Mouse (Mus musculus): Measurements from ENCODE around the gene Kcng3. TPM values are rescaled to one million over a fixed set of nuclear protein-coding genes. Genes with fewer than 3 reads are reported as not detected.

Kcng3 gene
- polyA plus RNA-seq, 1 experiment = 0.25 TPM

DNA sequence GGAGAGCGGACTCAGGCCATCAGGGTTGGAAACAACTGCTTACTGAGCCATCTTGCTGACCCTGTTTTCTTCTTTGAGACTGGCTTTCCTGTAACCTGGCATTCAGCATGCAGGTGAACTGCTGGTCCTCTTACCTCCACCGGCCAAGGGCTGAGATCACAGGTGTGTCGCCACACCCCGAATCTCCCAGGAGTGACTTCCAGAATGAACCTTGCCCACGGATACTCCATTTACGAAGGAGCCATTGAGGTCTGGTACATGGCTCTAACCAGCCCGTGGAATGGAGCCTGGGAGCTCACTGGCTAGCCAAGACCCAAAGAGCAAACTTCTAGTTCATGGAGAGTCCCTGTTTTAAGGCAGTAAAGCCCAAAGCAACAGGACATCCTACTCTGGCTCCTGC lies 15.7 kb upstream of the Kcng3 start:
- Histone ChIP-seq H3K4me3 (ENCODE audit: low read depth, low read length) (no peak overlapping the region), H3K36me3 (ENCODE audit: control insufficient read depth, insufficient read depth, low read length) (no peaks in the 10 kb centered on the region), H3K27ac (ENCODE audit: insufficient read depth, low read depth, low read length) (peak overlapping the region; percentile 54), H3K4me1 (ENCODE audit: control insufficient read depth, insufficient read depth, insufficient read length, low read length) (peaks cover 36% of the 10 kb centered on the region), H3K27me3 (ENCODE audit: control insufficient read depth, insufficient read depth, low read length) (no peaks in the 10 kb centered on the region)
- WGBS = 42% methylated on average over 7 of the region's 7 CpGs
- TF ChIP-seq CTCF (IDR thresholded peaks at IDR 0.05; ENCODE audit: extremely low read depth, insufficient read length, insufficient replicate concordance, low read depth, low read length) (no peak), POLR2A (IDR thresholded peaks at IDR 0.05; ENCODE audit: low read depth, low read length) (no peak)

DNA sequence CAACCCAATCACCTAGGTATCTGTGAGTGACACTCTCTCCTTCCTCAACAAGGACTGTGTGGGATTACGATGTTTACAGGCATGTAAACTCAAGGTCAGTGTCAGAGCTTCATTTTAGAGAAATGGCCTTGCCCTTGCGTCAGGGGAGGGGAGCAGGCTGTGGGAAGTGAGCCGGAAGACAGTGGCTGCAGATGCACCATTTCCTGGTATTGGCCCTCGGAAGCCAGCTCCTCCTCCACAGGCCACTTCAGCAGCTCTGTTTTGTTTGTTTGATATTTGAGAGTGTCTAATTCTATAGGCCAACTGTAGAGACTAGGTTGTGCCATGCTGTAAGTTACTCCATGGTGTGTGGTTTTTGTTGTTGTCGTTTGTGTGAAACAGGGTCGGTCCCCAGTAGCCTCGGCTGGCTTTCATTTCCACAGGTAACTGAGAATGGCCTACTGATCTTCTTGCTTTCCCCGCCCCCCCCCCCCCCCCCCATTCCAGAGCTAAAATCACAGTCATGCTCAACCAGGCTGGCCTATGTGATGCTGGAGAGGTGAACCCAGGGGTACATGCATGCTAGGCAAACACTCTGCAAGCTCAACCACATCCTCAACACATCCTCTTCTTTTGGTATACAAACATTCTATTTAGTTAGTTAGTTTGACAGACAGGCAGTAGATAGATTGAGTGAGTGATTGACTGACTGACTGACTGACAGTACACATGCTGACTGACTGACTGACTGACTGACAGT lies 14.9 kb upstream of the Kcng3 start:
- Histone ChIP-seq H3K4me3 (ENCODE audit: low read depth, low read length) (no peak overlapping the region), H3K36me3 (ENCODE audit: control insufficient read depth, insufficient read depth, low read length) (no peaks in the 10 kb centered on the region), H3K4me1 (ENCODE audit: control insufficient read depth, insufficient read depth, insufficient read length, low read length) (peaks cover 31% of the 10 kb centered on the region), H3K27ac (ENCODE audit: insufficient read depth, low read depth, low read length) (peak overlapping the region; percentile 54), H3K27me3 (ENCODE audit: control insufficient read depth, insufficient read depth, low read length) (no peaks in the 10 kb centered on the region)
- 72% methylated on average over 8 of the region's 8 CpGs for WGBS
- no peak for TF ChIP-seq POLR2A (IDR thresholded peaks at IDR 0.05; ENCODE audit: low read depth, low read length)
- TF ChIP-seq CTCF (IDR thresholded peaks at IDR 0.05; ENCODE audit: extremely low read depth, insufficient read length, insufficient replicate concordance, low read depth, low read length) = no peak

DNA sequence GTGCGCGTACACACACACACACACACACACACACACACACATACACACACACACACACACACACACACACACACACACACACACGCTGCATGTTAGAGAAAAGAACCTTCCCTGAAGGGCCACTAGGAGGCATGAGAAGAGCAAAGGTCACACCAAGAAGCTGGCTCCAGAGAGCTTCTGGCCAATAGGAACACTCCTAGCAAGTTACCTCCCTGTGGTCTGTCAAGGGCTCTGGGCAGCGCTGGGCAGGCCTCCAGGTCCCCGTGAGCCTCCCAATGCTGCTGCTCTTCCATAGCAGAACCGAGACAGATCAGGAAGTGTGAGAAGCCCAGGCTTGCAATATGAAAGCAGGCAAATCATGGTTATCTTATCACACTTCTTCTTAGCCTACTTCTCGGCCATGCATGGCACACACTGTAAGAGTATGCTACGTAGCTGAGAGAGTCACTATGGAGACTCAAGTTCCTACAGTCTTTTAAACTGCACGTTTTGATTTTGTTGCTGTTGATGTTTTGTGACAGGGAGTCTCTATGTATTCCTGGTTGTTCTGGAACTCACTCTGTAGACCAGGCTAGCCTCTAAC lies 13.6 kb upstream of the Kcng3 start:
- TF ChIP-seq POLR2A (IDR thresholded peaks at IDR 0.05; ENCODE audit: low read depth, low read length) = no peak
- peak; percentile 60; the same call in 1 of the 2 replicates for TF ChIP-seq CTCF (IDR thresholded peaks at IDR 0.05; ENCODE audit: extremely low read depth, insufficient read length, insufficient replicate concordance, low read depth, low read length)
- 18% methylated on average over 9 of the region's 9 CpGs for WGBS
- Histone ChIP-seq H3K36me3 (ENCODE audit: control insufficient read depth, insufficient read depth, low read length) (no peaks in the 10 kb centered on the region), H3K4me1 (ENCODE audit: control insufficient read depth, insufficient read depth, insufficient read length, low read length) (peaks cover 24% of the 10 kb centered on the region), H3K27me3 (ENCODE audit: control insufficient read depth, insufficient read depth, low read length) (no peaks in the 10 kb centered on the region), H3K27ac (ENCODE audit: insufficient read depth, low read depth, low read length) (peak overlapping the region; percentile 35), H3K4me3 (ENCODE audit: low read depth, low read length) (no peak overlapping the region)

DNA sequence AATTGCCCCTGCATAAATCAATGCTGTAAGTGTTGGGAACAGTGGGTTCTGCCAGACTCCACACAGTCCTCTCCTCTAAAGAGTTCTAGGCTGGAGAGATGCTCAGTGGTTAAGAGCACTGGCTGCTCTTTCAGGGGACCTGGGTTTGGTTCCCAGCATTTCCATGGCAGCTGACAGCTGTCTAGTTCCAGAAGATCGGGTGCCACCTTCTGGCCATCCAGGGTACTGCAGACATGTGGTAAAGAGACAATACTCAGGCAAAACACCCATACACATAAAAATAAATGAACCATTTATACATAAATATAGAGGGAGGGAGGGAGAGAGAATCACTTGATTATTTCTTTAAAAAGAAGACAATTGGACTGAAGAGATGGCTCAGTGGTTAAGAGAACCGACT lies 5.7 kb upstream of the Kcng3 start:
- no peaks in the 10 kb centered on the region for H3K36me3 ChIP-seq (ENCODE audit: control insufficient read depth, insufficient read depth, low read length)
- peaks cover 5% of the 10 kb centered on the region; the same call in 1 of the 2 replicates for H3K27me3 ChIP-seq (ENCODE audit: control insufficient read depth, insufficient read depth, low read length)
- peak; percentile 64; the same call in 1 of the 2 replicates for TF ChIP-seq CTCF (IDR thresholded peaks at IDR 0.05; ENCODE audit: extremely low read depth, insufficient read length, insufficient replicate concordance, low read depth, low read length)
- TF ChIP-seq POLR2A (IDR thresholded peaks at IDR 0.05; ENCODE audit: low read depth, low read length) = no peak
- 65% methylated on average over 2 of the region's 2 CpGs for WGBS
- H3K27ac ChIP-seq (ENCODE audit: insufficient read depth, low read depth, low read length) = no peak overlapping the region
- H3K4me1 ChIP-seq (ENCODE audit: control insufficient read depth, insufficient read depth, insufficient read length, low read length) = peaks cover under 1% of the 10 kb centered on the region; the same call in 1 of the 2 replicates
- no peak overlapping the region for H3K4me3 ChIP-seq (ENCODE audit: low read depth, low read length)

DNA sequence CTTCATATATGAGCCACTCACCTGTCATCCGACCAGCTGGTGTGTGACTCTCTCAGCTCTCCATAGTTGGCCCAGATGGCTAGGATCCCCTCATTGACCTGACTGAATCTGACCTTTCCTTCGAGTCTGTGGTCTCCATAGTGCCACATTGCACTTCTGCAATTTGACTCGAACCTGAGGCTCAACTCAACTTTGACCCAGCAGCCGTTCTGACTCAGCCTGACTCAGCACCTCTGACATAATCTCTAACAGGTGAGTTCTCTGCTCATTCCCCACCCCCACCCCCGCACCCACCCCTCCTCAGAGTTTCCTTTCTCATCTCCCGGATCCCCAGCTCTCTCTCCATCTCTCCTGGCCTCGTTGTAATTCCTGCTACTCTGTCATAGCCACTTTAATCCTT lies 4.7 kb upstream of the Kcng3 start:
- H3K27ac ChIP-seq (ENCODE audit: insufficient read depth, low read depth, low read length) = no peak overlapping the region
- H3K4me3 ChIP-seq (ENCODE audit: low read depth, low read length) = no peak overlapping the region
- peaks cover 5% of the 10 kb centered on the region; the same call in 1 of the 2 replicates for H3K4me1 ChIP-seq (ENCODE audit: control insufficient read depth, insufficient read depth, insufficient read length, low read length)
- WGBS = 66% methylated on average over 7 of the region's 7 CpGs
- H3K27me3 ChIP-seq (ENCODE audit: control insufficient read depth, insufficient read depth, low read length) = peaks cover 15% of the 10 kb centered on the region
- H3K36me3 ChIP-seq (ENCODE audit: control insufficient read depth, insufficient read depth, low read length) = no peaks in the 10 kb centered on the region
- TF ChIP-seq CTCF (IDR thresholded peaks at IDR 0.05; ENCODE audit: extremely low read depth, insufficient read length, insufficient replicate concordance, low read depth, low read length) (no peak), POLR2A (IDR thresholded peaks at IDR 0.05; ENCODE audit: low read depth, low read length) (no peak)

DNA sequence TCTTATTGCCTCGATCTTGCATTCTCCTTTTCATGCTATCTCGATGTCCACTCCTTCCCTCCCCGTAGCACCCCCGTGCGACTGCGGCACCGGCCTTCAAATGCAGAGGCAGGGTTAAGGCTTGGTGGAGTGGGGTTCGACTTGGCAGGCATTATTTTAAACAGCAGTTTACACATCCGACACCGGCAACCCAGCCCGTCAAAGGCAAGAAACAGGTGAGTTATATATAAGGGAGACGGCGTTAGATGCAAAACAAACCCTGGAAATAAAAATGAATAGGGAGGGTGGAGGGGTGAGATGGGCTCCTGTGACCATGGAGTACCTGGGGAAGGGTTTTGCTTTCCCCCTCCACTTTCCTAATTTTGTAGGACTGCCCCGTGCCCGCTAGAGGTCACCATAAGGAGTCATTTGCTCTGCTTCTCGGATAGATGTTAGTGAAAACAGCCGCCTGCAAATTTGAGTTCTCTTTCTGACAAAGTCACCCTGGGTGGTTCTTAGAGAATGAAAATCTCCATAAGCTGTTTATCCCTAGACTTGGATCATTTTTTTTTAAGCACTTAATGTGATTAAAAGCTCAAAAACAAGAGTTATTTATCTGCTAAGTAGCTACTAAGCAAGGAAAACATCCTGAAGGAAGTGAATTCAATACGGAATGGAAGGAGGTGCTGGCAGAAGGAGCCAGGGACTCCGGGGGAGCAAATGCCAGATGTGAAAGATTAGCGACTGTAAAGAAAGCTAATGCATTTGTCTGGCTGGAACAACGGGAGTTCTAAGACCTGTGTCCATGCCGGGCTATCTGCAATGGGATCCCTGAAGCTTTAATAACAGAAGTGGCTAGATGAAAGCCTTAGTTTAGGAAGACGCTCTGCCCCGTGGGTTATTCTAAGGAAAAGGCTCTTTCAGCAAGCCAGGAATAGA lies 1.2 kb upstream of the Kcng3 start:
- no peak for TF ChIP-seq POLR2A (IDR thresholded peaks at IDR 0.05; ENCODE audit: low read depth, low read length)
- peak; percentile 59; the same call in 1 of the 2 replicates for TF ChIP-seq CTCF (IDR thresholded peaks at IDR 0.05; ENCODE audit: extremely low read depth, insufficient read length, insufficient replicate concordance, low read depth, low read length)
- Histone ChIP-seq H3K27ac (ENCODE audit: insufficient read depth, low read depth, low read length) (no peak overlapping the region), H3K4me3 (ENCODE audit: low read depth, low read length) (peak overlapping the region; percentile 76), H3K36me3 (ENCODE audit: control insufficient read depth, insufficient read depth, low read length) (no peaks in the 10 kb centered on the region), H3K4me1 (ENCODE audit: control insufficient read depth, insufficient read depth, insufficient read length, low read length) (peaks cover 10% of the 10 kb centered on the region), H3K27me3 (ENCODE audit: control insufficient read depth, insufficient read depth, low read length) (peaks cover 42% of the 10 kb centered on the region)
- 4% methylated on average over 24 of the region's 24 CpGs for WGBS

Measured in small intestine, adult 2 months (tissue).